Mouse (Mus musculus): ENCODE data around the gene Banf1.
A peak's percentile ranks its signal among the peaks of the same experiment; 100 is the strongest.
"Not testable (repeated sequence)": the region's sequence is repeated elsewhere in the genome, so short reads cannot be mapped to it uniquely, and the experiment has no call there.

Banf1 gene

DNA sequence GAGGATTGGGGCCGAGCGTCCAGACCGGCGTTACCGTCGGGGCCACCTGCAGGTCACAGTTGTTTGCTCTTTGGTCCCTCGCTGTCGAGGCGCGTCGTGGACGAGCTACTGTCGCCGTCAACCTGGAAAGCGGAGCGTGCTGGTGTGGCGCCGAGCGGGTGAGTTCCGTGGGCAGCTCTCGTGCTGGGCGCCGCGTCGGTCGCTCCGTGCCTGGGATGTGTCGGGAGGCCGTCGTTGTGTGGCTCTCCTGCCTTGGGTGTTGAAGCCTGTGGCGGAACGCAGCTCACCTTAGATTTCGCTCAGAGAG, at the start of gene Banf1:
TSS of gene Banf1 (minus strand) at position 116 of the 307 bp plus-strand sequence.
- Histone ChIP-seq H3K4me3 (replicated peaks; ENCODE audit: low read length) (peak within 1 kb of the TSS; percentile 99), H3K27me3 (ENCODE audit: insufficient read depth, low read length) (no peaks in the 10 kb centered on the region), H3K4me1 (replicated peaks; ENCODE audit: low read depth, low read length) (peaks cover 67% of the 10 kb centered on the region), H3K36me3 (ENCODE audit: insufficient read depth, low read length) (peaks cover 69% of the 10 kb centered on the region), H3K9me3 (ENCODE audit: low read length) (no peaks in the 10 kb centered on the region)
- TF ChIP-seq POU5F1 (IDR thresholded peaks at IDR 0.05; ENCODE audit: borderline replicate concordance, low read length) (no peak), CTCF (conservative IDR thresholded peaks at IDR 0.05; ENCODE audit: low read length) (no peak), NANOG (IDR thresholded peaks at IDR 0.05; ENCODE audit: borderline replicate concordance, low read length) (no peak)

DNA sequence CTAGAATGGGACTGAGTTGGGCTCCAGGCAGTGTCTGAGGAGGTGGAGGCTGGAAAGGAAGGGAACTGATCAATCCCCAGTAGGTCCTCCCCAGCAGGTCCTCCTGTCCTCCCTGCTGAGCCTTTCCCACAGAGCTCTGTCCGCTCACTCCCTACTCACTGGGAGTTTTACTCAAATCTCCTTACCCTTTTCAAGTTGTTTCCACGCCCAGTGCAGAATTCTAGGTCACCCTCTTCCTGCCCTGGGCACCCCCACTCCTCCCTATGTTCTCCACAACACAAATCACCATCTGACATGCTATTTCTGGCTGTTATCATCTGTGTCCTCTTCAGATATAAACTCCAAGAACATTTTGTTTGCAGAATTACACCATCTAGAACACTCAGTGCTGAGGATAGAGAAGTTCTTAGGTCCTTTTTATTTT, 47.6 kb upstream of the Banf1 start:
- Histone ChIP-seq H3K9me3 (ENCODE audit: low read length) (no peaks in the 10 kb centered on the region), H3K4me3 (replicated peaks; ENCODE audit: low read length) (no peak overlapping the region), H3K36me3 (ENCODE audit: insufficient read depth, low read length) (no peaks in the 10 kb centered on the region), H3K4me1 (replicated peaks; ENCODE audit: low read depth, low read length) (peaks cover 35% of the 10 kb centered on the region), H3K27me3 (ENCODE audit: insufficient read depth, low read length) (peaks cover 5% of the 10 kb centered on the region; the same call in 1 of the 2 replicates)
- no peak for TF ChIP-seq POU5F1 (IDR thresholded peaks at IDR 0.05; ENCODE audit: borderline replicate concordance, low read length)
- TF ChIP-seq CTCF (conservative IDR thresholded peaks at IDR 0.05; ENCODE audit: low read length), result no peak
- TF ChIP-seq NANOG (IDR thresholded peaks at IDR 0.05; ENCODE audit: borderline replicate concordance, low read length), result no peak

DNA sequence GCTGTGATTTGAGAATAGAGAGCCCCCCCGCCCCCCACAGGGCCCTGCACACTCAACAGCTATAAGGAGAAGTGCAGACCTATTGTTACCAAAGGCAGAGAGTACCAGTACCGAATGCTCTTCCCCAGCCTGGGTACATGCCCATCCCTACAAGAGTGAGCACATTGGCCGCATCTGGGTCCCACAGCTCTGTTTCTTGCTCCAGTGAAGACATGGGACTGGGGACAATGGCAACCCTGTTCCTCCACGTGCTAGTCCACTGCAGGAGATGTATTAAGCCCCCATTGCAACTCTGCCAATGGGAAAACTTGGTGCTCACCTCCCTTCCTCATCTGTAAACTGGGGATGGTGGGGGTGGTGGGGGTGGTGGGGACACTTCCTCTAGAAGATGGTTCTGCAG, 46.9 kb upstream of the Banf1 start:
- TF ChIP-seq POU5F1 (IDR thresholded peaks at IDR 0.05; ENCODE audit: borderline replicate concordance, low read length) (no peak), CTCF (conservative IDR thresholded peaks at IDR 0.05; ENCODE audit: low read length) (no peak), NANOG (IDR thresholded peaks at IDR 0.05; ENCODE audit: borderline replicate concordance, low read length) (no peak)
- no peaks in the 10 kb centered on the region for H3K9me3 ChIP-seq (ENCODE audit: low read length)
- H3K4me1 ChIP-seq (replicated peaks; ENCODE audit: low read depth, low read length), result peaks cover 41% of the 10 kb centered on the region
- H3K27me3 ChIP-seq (ENCODE audit: insufficient read depth, low read length), result peaks cover 5% of the 10 kb centered on the region; the same call in 1 of the 2 replicates
- no peaks in the 10 kb centered on the region for H3K36me3 ChIP-seq (ENCODE audit: insufficient read depth, low read length)
- no peak overlapping the region for H3K4me3 ChIP-seq (replicated peaks; ENCODE audit: low read length)

DNA sequence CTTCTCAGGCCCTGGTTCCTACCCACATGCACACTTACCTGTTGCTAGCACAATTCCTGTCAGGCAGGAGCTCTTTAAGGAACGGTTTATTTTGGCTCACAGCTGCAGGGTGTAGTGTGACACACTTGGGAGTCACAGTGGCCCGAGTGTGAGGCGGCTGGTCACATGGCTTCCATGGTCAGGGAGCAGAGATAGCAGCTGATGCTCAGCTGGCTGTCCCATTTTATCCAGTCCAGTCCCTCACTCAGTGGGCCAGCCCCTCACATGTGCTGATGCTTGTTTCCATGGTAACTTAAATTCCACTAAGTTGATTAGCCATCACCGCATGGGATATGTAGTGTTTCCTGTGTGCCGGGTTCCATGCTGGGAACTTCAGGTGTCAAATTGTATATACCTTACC, 45.0 kb upstream of the Banf1 start:
- TF ChIP-seq NANOG (IDR thresholded peaks at IDR 0.05; ENCODE audit: borderline replicate concordance, low read length) (no peak), CTCF (conservative IDR thresholded peaks at IDR 0.05; ENCODE audit: low read length) (no peak), POU5F1 (IDR thresholded peaks at IDR 0.05; ENCODE audit: borderline replicate concordance, low read length) (no peak)
- Histone ChIP-seq H3K9me3 (ENCODE audit: low read length) (no peaks in the 10 kb centered on the region), H3K4me3 (replicated peaks; ENCODE audit: low read length) (no peak overlapping the region), H3K27me3 (ENCODE audit: insufficient read depth, low read length) (peaks cover 5% of the 10 kb centered on the region; the same call in 1 of the 2 replicates), H3K4me1 (replicated peaks; ENCODE audit: low read depth, low read length) (peaks cover 48% of the 10 kb centered on the region), H3K36me3 (ENCODE audit: insufficient read depth, low read length) (no peaks in the 10 kb centered on the region)

DNA sequence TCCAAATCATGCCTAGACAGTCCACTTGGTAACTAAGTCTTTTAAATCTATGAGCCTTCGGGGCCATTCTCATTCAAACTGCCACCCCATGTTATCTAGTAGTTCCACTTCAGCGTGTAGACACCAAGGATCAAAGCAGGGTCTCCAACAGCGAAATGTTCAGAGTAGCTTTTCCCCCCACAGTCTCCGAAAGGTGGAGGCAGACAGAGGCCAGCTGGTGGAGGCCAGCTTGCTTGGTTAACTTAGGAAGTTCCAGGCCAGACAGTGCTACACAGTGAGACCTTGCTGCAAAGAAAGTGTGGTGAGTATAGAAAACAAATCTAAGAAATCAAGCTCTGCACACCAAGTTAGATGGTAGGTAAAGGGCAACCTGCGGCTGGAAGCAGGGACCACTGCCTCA, 43.7 kb upstream of the Banf1 start:
- no peaks in the 10 kb centered on the region for H3K36me3 ChIP-seq (ENCODE audit: insufficient read depth, low read length)
- TF ChIP-seq NANOG (IDR thresholded peaks at IDR 0.05; ENCODE audit: borderline replicate concordance, low read length), result no peak
- TF ChIP-seq CTCF (conservative IDR thresholded peaks at IDR 0.05; ENCODE audit: low read length), result no peak
- TF ChIP-seq POU5F1 (IDR thresholded peaks at IDR 0.05; ENCODE audit: borderline replicate concordance, low read length), result no peak
- no peaks in the 10 kb centered on the region for H3K9me3 ChIP-seq (ENCODE audit: low read length)
- H3K4me1 ChIP-seq (replicated peaks; ENCODE audit: low read depth, low read length), result peaks cover 50% of the 10 kb centered on the region
- no peak overlapping the region for H3K4me3 ChIP-seq (replicated peaks; ENCODE audit: low read length)
- H3K27me3 ChIP-seq (ENCODE audit: insufficient read depth, low read length), result 0 out of 2 replicates have a peak, but pooled peaks cover 1% of the 10 kb centered on the region

DNA sequence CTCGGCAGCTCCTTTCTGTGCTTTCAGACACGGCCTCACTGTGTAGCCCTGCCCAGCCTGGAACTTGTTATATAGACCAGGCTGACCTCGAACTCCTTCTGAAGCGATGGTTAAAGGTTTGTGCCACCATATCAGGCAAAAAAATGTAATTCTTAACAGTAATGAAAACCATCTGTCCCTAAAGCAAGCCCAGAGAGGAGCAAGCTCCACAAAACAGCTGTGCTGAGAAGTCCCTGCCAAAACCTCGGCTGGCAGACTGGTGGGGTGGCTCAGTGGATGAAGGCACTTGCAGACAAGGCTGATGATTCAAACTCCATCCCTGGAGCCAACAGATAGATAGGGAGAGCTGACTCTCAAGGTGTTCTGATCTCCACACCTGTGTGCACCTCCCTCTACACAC, 42.1 kb upstream of the Banf1 start:
- H3K9me3 ChIP-seq (ENCODE audit: low read length), result no peaks in the 10 kb centered on the region
- H3K36me3 ChIP-seq (ENCODE audit: insufficient read depth, low read length), result no peaks in the 10 kb centered on the region
- TF ChIP-seq NANOG (IDR thresholded peaks at IDR 0.05; ENCODE audit: borderline replicate concordance, low read length) (no peak), POU5F1 (IDR thresholded peaks at IDR 0.05; ENCODE audit: borderline replicate concordance, low read length) (no peak), CTCF (conservative IDR thresholded peaks at IDR 0.05; ENCODE audit: low read length) (no peak)
- no peak overlapping the region for H3K4me3 ChIP-seq (replicated peaks; ENCODE audit: low read length)
- H3K4me1 ChIP-seq (replicated peaks; ENCODE audit: low read depth, low read length), result peaks cover 48% of the 10 kb centered on the region
- no peaks in the 10 kb centered on the region for H3K27me3 ChIP-seq (ENCODE audit: insufficient read depth, low read length)

DNA sequence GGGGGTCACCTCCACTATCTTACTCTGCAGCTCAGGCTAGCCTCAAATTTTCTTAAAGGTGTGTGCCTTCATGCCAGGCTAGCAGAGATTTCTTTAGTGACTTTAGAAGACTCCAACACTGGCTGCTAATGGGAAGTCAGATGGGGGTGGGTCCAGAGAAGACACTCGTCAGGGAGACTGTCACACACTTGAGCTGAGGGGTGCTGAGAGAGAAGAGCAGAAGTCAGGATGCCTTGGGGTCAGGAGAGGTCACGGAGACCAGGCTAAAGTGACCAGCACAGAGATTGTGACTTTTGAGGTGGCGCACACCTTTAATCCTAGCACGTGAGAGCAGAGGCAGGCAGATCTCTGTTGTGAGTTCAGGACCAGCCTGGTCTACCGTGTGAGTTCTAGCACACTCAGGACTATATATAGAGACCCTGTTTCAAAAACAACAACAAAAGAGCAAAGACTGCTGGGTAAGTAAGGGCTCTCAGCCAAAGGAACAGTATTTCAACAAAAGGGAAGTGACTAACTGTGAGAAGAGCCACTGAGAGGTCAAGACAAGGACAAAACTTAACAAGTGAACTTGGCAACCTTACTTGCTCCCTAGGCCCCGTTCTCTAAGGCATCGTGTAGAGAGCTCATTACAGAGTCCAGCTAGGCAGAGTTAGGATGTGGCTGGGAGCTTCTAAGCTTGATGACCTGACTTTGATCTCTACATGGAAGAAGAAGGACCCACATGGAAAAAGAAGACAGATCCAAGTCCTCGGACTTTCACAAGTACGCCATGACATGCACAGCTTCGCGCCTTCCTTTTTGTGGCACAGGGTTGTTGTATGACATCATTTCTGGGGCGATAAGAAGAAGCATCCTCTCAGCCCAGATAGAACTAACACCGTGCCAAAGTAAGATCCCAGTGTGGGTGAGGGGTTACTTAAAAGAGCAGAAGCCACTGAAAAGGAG, 41.4 kb upstream of the Banf1 start:
- Histone ChIP-seq H3K9me3 (ENCODE audit: low read length) (no peaks in the 10 kb centered on the region), H3K27me3 (ENCODE audit: insufficient read depth, low read length) (no peaks in the 10 kb centered on the region), H3K4me1 (replicated peaks; ENCODE audit: low read depth, low read length) (peaks cover 48% of the 10 kb centered on the region), H3K36me3 (ENCODE audit: insufficient read depth, low read length) (no peaks in the 10 kb centered on the region), H3K4me3 (replicated peaks; ENCODE audit: low read length) (0 out of 2 replicates have a peak overlapping the region, but pooled peaks have one; percentile 17)
- no peak for TF ChIP-seq POU5F1 (IDR thresholded peaks at IDR 0.05; ENCODE audit: borderline replicate concordance, low read length)
- no peak for TF ChIP-seq CTCF (conservative IDR thresholded peaks at IDR 0.05; ENCODE audit: low read length)
- TF ChIP-seq NANOG (IDR thresholded peaks at IDR 0.05; ENCODE audit: borderline replicate concordance, low read length), result no peak

DNA sequence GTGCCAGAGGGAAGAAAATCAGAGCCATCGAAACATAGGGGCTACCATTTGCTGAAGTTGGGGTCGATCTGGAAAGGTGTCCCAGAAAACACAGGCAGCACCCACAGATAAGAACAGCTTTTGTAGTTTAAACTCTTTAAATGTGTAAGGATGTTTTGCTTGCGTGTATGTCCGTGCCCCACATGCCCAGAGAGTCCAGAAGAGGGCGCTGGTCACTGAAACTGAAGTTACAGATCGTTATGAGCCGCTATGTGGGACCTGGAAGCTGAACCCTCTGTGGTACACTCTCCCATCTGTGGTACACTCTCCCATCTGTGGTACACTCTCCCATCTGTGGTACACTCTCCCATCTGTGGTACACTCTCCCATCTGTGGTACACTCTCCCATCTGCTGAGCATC, 40.2 kb upstream of the Banf1 start:
- Histone ChIP-seq H3K4me1 (replicated peaks; ENCODE audit: low read depth, low read length) (peaks cover 48% of the 10 kb centered on the region), H3K36me3 (ENCODE audit: insufficient read depth, low read length) (no peaks in the 10 kb centered on the region), H3K9me3 (ENCODE audit: low read length) (no peaks in the 10 kb centered on the region), H3K4me3 (replicated peaks; ENCODE audit: low read length) (peak overlapping the region; percentile 80), H3K27me3 (ENCODE audit: insufficient read depth, low read length) (no peaks in the 10 kb centered on the region)
- TF ChIP-seq CTCF (conservative IDR thresholded peaks at IDR 0.05; ENCODE audit: low read length) (peak; percentile 51), NANOG (IDR thresholded peaks at IDR 0.05; ENCODE audit: borderline replicate concordance, low read length) (no peak)

DNA sequence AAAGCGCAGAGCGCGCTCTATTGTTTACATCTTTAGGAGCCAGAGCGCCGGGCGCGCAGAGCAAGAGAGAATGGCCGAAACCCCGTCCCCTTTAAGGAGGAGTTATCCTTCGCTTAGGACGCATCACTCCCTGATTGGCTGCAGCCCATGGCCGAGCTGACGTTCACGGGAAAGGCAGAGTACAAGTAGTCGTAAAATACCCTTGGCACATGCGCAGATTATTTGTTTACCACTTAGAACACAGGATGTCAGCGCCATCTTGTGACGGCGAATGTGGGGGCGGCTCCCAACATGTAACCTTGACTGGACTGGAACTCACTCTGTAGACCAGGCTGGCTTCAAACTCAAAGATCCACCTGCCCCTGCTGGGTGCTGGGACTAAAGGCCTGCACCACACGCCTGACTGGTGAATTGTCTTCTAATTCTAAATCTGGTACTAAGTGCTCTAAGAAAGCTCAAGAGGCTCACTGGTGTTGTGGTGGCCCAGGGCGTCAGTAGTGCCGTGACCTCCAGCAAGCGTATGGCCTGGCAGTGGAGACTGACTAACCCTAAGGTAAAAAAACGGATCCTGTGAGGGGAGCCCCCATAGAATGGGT, 39.7 kb upstream of the Banf1 start:
- not testable (repeated sequence) for H3K9me3 ChIP-seq (ENCODE audit: low read length); H3K36me3 ChIP-seq (ENCODE audit: insufficient read depth, low read length); H3K27me3 ChIP-seq (ENCODE audit: insufficient read depth, low read length)
- Histone ChIP-seq H3K4me3 (replicated peaks; ENCODE audit: low read length) (peak overlapping the region; percentile 80), H3K4me1 (replicated peaks; ENCODE audit: low read depth, low read length) (peaks cover 43% of the 10 kb centered on the region)

All from E14TG2a.4 (cell line).